Mouse (Mus musculus) left cerebral cortex, postnatal 4 days (tissue): ENCODE data around the gene Prkg2. TPM values are rescaled to one million over a fixed set of nuclear protein-coding genes. Genes with fewer than 3 reads are reported as not detected.

ENCODE experiments used
- DNase-seq: peaks from one replicate; pipeline ENCODE4 v3.0.0-alpha.2; 2022
- intact Hi-C: fragments of 180-260 bp; cut with DNase I; formaldehyde crosslinking; loops from one replicate; pipeline ENCODE4 v1.15.1; 2025
- total RNA-seq, 2 experiments: library from RNA; stranded (reverse); gene quantifications; 2 replicates each; pipeline ENCODE4 v1.2.3; 2021

The Prkg2 gene
- total RNA-seq, 2 experiments from 2014 or later = 2.7 to 3.7 TPM

DNA sequence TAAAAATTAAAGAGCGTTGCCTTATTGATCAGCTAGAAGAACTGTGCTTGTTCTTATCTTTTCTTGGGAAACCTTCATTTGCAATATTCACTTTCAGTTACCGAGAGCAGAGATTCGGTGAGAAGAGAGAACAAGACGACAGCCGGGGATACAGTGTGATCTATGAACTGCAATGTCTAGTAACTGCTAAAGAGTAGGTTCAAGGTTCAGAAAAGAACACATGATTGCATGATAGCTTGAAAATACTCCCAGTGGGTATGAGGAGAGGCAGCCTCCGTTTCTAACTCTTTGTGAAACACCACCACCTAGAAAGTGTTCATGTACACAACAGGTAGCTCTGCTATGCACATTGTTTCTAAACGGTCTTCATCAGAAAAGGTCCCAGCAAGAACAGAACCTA, 55.8 kb downstream of the Prkg2 start:
- intact Hi-C loops = no loop called here
- no peak for DNase-seq

DNA sequence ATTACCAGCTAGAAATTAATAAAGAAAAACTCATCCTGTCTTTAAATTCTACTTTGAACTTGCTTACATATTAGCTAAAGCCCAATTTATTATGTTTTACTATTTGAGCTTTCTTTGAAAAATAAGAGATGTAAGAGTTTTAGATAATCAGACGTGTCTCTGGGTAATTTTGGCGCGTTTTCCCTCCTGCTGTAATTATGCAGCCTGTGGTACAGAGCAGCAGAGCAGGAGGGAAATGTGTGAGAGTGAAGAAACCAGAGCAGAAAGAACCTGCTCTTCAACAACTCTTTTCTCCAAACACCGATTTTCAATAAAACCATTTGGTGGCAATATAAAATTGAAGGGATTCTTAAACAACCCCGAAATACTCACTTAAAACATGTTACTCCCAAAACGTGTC, 58.8 kb downstream of the Prkg2 start:
- intact Hi-C loops = no loop called here
- no peak for DNase-seq

DNA sequence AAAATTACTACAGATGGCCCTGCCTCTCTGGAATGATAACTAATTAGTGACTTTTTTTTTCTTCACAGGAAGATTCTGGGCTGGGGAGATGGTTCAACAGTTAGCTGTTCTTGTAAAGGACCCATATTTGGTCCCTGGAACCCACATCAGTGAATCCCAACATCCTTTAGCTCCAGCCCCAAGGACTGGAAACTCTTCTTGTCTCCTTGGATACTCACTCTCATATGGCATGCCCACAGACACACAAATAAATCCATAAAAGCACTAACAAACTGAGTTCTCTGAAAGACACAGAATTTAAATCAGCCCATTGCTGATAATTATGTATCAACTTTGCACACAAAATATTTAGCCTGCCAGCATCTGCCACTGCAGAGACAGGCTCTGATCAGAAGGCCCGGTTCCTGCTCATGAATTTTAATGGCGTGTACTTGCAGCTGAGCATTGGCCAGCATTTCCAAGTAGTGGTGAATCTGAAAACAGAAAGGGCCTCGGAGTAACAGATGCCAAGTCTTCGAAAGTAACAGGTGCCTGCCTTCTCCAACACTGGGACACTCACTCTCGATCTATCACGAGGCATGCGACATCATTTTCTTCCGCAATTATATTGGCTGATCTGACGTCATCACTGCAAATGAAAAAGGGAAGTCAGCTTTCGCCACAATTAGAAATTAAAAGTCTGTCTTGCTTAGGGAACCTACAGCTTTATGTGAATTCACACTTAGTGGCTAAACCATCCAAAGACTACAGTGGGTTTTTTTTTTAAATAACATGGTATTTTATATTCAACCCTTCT, 61.1 kb downstream of the Prkg2 start:
- intact Hi-C loops = no loop called here
- DNase-seq = peak; percentile 12

DNA sequence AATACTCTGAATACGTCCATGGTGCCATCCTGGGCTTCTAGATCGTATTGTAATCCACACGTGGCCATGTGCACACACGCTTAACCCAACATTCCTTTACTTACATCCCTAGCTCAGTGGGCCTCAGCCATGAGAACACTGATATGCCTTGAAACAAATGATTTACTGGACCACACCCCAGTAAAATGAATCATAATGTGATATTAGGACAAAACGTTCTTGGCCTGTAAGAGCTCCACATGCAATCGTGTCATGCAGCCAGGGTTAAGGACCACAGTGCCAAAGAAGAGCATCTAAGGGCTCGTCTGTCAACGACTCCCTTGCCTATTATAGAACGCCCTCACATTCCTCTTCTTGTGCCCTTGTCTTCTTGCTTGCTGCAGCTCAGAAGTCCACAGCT, 70.5 kb downstream of the Prkg2 start:
- intact Hi-C loops = no loop called here
- DNase-seq = no peak

DNA sequence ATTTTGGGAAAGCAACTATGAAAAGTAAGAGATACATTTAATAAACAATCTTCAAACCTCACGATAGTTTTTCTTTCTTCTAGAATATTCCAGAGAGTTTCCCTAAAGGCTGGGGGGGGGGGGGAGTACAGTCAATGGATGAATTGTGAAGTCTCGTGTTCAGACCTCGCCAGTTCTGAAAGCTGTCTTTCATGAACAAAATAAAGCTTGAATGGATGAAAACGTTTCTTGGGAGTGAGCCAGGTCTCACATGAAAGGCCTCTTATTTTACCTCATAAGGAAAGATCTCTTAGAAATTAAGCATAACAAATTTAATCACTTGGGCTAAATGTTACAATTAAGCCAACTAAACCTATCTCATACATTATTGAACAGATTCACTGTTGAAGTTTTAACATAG, 72.0 kb downstream of the Prkg2 start:
- intact Hi-C loops = no loop called here
- no peak for DNase-seq

DNA sequence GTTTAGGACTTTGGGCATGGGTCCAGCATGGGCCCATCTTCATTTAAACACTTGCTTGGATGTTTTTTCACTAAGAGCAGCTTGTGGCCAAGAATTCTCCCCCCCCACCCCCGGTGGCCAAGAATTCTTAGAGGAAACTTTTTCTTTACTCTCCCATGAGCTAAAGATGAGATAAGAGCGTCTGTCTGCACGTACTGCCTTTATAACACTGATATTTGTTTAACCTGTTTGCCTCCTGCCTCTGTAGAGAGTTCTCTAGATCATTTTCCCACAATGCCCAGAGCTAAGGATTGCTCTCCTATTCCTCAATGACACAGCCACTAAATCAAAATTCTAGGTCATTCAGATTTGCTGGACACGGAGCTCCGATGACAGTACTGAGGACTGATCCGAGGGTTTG, 72.8 kb downstream of the Prkg2 start:
- DNase-seq = peak; percentile 4

DNA sequence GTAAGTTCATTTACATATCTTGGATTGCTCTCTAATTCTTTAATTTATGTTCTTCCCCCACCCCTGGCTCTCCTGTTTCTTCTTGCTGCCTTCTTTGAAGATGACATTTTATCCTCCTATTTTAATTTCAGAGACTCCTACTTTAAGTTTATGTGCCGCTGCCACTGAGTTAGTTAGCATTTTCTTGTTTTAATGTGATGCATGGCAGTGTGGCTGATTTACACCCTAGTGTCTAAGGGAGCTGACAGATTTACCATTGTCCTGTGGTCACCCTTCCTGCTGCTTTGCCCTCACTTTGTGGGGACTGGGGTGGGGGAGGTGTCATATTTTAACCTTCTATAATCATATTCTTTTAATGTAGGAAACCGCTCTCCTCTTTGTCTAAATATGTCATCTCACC, 74.7 kb downstream of the Prkg2 start:
- no peak for DNase-seq
- intact Hi-C loops = no loop called here

More for the DNA sequence above, 72.8 kb downstream of the Prkg2 start:
- intact Hi-C loops = no loop called here

DNA sequence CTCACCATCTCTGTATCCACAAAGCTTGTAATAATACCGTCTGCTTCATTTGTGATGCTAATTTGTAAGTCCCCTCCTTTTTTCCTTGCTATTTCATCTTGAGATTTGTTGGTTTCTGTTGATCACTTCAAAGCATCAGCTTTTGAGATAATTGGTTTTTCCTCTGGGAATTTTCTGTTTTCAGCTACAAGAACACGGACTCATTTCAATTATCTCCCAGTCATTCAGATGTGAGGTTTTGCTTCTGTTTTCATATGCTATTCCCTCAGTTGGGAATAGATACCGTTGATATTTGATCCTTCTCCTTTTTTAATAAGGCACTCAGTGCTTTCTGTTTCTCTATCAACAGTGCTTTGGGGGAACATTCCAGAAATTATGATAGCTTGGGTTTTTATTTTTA, 81.6 kb downstream of the Prkg2 start:
- intact Hi-C loops = no loop called here
- DNase-seq = no peak

DNA sequence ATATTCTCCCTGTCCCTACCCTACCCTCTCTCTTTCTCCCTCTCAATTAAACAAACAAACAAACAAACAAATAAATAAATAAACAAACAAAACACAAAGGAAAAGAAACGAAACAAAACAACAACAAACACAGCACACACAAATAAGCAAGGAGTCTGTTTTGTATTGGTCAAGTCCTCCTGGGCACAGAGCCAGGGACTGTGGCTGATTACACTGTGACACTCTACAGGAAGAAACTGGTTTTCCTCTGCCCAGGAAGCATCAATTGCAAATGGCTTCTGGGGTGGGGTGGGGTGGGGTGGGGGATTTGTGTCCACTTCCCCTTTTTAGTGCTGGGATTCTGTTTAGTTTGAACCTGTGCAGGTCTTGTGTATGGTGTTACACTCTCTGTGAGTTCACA, 83.8 kb downstream of the Prkg2 start:
- intact Hi-C loops = no loop called here
- peak; percentile 31 for DNase-seq

DNA sequence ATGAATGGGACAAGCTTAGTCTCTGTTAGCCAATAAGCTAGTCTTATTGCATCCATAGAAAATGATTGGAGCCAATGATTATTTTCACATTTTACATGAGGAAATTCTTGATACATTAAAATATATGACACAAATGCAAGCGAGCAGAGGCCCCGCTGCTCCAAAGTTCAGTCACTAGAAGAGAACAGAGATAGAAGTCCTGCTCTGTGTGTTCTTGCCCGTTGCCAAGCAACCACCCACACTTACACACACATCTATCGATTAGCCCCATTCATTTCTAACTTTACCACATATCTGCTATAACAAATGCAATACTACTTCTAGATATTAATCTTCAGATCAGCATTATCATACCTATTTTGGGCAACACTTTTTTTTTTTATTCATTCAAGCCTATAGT, 85.6 kb downstream of the Prkg2 start:
- DNase-seq = no peak
- intact Hi-C loops = no loop called here

DNA sequence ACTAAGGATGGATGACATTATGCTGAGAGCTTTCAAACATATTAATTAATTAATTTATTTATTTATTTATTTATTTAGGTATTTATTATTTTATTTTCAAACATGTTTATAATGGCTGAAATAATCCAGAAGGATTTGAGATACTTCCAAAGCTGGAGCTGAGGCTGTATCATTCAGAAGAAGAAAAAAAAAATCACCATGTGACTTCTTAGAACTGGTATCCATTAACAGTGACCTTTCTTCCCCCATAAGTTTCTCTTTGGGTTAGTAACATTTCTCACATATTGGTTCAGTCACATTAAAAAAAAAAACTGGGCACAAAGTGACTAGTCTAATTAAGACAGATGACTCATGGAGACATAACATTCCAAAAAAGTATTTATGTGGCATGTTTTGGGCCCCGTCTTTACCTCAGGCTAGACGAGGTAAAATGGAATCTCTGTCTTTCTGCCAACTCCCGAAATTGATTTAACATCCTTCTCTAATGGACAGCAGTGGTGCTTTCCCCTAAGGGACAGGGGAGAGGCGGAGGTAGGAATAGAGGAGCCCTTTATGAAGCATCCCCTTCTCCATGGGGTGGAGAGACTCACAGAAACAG, 86.6 kb downstream of the Prkg2 start:
- DNase-seq = no peak
- intact Hi-C loops = no loop called here

DNA sequence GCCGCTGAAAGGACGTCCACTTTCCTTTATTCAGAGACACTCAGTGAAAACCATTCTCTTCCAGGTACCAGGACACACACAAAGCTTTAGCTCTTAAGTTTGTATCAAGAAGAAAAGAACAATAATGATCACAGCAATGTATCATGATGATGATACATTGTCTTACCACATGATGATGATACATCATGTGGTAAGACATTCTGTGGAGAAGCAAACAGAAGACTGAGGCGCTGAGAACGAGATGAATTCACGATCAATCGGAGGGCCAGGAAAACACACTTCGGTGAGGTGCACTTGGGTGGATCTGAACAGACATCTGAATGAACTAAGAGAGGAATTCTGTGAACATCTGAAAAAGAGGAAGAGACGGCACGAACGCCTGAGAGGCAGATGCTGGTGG, 87.4 kb downstream of the Prkg2 start:
- intact Hi-C loops = no loop called here
- no peak for DNase-seq

DNA sequence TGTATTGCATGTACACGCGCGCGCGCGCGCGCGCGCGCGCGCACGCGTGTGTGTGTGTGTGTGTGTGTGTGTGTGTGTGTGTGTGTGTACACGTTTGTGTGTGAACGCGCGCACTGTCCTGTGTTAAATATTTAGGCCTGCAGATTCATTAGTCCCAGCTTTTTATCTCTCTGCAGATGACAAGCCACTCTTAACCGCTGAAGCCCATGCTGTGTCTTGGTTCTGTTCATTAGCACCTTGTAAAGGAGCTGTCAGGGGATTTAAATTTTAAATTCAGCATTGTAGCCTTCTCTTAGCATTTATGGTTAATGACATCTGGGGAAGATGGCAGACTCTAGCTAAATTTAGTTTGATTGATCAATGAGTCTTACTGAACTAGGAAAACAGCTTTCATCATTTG, 90.5 kb downstream of the Prkg2 start:
- intact Hi-C loops = no loop called here
- DNase-seq = no peak

DNA sequence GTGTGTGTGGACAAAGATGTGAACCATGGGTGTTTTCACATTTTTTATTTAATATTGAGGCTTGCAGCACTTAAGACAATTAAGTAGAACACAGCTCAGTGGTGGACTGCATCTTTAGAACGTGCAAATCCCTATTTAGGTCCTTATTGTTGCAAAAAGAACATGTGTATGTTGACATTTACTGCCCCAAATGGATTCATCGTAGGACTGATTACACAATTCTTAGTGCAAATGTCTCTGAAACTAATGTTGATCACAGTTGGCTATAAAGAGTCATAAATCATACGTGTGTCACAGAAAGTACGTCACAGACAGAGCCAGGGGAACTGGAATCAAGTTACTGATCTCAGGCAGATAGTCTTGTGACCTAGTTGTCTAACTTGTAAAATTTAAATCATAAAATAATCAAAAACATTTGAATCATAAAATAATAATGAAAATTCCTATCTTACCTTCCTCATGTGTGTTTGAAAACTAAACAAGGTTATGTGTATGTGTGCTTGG, 91.0 kb downstream of the Prkg2 start:
- intact Hi-C loops = no loop called here
- DNase-seq = no peak

DNA sequence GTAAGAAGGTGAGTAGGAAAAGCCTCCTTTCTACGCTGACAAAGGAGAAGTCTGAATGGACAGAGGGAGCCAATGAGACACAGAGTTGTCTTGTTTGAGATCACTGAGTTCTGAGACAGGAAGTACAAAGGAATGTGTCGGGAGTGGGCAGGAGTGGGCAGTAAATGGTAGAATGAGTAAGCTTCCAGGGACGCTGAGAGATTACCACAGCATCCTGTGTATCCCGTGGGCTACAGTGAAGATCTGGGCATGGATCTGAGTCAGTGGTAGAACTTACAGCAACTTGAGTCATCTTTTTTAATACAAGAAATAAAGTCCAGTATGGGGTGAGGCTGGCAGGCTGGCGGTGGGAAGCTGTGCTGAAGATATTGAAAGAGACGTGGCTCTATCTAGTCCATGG, 93.4 kb downstream of the Prkg2 start:
- DNase-seq = no peak
- intact Hi-C loops = no loop called here

DNA sequence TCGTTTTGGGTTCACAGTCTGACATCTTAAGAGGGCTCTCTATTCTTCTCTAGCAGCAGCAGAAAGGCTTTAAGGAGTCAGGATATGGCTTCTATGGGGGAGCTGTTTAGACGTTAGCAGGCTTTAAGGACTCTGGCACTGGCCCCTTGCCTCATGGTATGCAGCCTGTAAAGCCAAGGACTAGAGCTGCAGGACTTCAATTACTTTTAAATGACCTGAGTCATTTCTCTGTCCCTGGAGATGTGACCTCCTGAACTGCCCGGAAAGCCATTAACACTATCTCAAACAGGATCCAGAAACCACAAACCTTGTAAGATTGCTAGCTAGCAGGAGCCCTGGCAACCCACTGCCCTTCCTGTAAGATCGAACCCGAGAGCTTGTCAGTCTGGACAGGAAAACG, 96.4 kb downstream of the Prkg2 start:
- intact Hi-C loops = no loop called here
- DNase-seq = no peak

DNA sequence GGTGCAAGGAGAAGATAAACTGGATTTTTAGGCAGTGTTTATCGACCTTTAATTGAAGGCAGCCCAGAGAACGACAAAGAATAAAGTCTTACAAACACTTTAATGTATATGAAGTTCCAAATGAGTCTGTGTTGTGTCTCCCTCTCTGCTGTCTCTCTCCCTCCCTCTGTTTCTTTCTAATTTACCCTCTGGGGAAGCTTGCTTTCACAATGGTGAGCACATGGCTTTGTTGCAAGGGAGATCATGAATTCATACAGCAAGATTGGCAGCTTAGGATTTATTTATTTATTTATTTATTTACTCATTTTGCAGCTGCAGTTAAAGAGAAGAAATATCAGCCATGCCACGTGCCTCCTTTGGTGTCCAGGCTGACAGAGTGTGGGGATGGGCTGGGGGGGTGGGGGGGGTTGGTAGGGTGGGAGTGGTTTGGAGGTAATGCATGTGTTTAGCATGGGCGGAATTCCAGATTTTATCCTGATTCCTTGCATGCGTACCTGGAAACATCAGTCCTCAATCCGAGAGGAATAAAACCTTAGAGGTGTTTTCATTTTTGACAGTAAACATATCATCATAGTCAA, 97.4 kb downstream of the Prkg2 start:
- intact Hi-C loops = no loop called here
- no peak for DNase-seq

DNA sequence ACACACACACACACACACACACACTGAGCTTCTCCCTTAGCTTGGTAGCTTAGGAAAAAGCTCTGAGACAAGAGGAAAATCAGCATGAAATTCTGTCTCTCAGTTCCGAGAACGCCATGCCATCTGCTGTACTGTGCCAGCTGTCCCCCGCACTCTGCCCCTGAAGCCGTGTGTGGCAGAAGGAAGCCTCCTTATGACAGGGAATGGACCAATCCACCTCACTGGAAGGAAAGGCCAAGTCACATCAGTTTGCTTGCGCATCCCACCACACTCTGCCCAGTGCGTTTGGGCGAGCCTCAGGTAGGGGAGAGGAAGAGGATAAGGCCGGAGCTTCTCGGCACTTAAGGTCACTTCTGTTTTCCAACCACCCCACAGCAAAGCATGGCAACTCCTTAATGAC, 98.0 kb downstream of the Prkg2 start:
- intact Hi-C loops = no loop called here
- peak; percentile 64 for DNase-seq

DNA sequence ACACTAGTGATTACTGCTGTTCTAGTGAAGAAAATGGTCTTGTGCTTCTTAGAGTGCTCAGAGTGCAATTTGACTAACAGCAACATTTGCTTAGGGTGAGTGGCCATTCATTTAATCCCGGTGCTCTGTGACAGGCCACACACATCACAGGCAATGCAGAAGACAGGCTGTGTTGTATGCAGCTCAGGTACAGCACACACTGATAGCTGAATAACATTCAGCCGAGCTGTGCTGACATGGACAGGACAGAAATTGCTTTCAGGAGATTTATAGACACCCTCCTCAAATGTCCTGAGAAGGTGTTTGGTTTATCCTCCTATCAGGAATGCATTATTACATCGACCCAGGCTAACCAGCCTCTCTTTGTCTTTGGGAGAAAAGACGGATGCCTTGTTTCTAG, 99.3 kb downstream of the Prkg2 start:
- intact Hi-C loops = no loop called here

DNA sequence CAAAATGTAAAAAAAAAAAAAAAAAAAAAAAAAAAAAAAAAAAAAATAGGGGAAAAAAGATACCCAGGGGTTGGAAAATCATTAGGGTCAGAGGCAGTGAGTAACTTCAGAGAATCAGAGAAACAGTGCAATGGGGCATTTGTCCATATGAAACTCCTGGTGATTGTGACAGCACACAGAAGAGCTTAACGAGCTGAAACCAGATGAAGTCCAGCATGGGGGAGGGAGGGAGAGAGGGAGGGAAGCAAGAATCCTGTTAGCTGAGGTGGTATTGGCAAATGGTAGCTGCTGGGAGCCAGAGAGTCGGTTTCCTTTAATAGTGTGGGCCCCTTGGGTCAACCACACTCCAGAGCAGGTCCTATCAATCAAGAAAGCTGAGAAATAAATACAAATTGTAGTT, 100.5 kb downstream of the Prkg2 start:
- DNase-seq = no peak
- intact Hi-C loops = no loop called here

More for the DNA sequence above, 99.3 kb downstream of the Prkg2 start:
- DNase-seq = no peak

DNA sequence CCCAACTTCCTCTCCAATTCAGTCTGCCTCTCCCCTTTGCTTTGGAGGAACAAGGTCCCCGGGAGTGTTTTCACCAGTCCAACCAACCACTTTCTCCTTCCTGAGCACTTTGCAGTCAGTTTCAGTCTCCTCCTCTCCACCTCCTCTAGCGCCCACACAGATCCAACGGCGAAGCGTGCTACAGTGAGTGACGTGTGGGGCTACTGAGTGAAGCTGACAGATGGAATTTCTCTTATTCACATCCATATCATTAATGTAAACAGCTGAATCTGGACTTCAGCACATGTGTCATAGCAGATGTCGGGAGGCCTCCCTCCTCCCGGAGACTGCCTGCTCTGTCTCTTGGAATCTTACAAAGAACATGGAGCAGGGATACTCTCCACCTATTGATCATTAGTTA, 101.2 kb downstream of the Prkg2 start:
- DNase-seq = no peak
- intact Hi-C loops = no loop called here

DNA sequence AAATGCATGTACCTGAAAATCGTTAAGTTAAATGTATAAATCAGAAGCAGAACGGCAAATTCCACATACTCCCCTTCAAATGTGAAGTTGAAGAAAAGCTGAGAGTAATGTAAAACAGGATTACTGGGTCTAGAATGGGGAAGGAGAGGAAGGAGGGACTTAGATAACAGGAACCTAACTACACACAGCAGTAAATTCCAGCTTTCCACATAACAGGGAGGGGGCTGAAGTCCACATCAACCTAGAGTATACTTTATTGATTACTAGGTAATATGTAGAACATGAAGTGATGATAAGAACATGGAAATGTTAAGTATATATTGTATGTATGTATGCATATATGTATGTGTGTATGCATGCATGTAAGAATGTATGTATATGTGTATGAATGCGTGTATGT, 114.2 kb downstream of the Prkg2 start:
- intact Hi-C loops = no loop called here
- no peak for DNase-seq
